Mouse (Mus musculus): Measurements from ENCODE around the gene Ccdc65.

GRCm38 (mm10) chr15:98726079-98726478 is 18.1 kb downstream of the Ccdc65 start:
- TF ChIP-seq CTCF (IDR thresholded peaks at IDR 0.05; ENCODE audit: borderline replicate concordance, extremely low read depth, insufficient read depth, insufficient read length), result no peak
- no peak for TF ChIP-seq POLR2A (IDR thresholded peaks at IDR 0.05; ENCODE audit: borderline replicate concordance, extremely low read depth, insufficient read depth, insufficient read length, poor library complexity, severe bottlenecking)

Data from brain, embryonic 14.5 days (tissue).